Mouse (Mus musculus): ENCODE measurements around the gene Dbh.

Dbh gene

GRCm38 (mm10) chr2:27223012-27223421 lies 58.0 kb downstream of the Dbh start:
- no peak for DNase-seq (ENCODE audit: low spot score)

- no peak for DNase-seq (ENCODE audit: low spot score)
These were observed 61.5 kb downstream of the Dbh start for GRCm38 (mm10) chr2:27226572-27226971.

- DNase-seq (ENCODE audit: low spot score), result no peak
These were observed 63.9 kb downstream of the Dbh start for GRCm38 (mm10) chr2:27228809-27229480.

- DNase-seq (ENCODE audit: low spot score), result no peak
These were observed 64.6 kb downstream of the Dbh start for GRCm38 (mm10) chr2:27229481-27230105.

- DNase-seq (ENCODE audit: low spot score), result no peak
These were observed 67.3 kb downstream of the Dbh start for GRCm38 (mm10) chr2:27232376-27232775.

Measured in ovary, postnatal 14 days (tissue).